ENCODE assay signal across 29 mouse cellular contexts in genomic region chr11:77909376-77909775, GRCm38 (mm10). TPM values are rescaled to one million over a fixed set of nuclear protein-coding genes. Genes with fewer than 3 reads are reported as not detected.
DNase-seq lines count a peak whose midpoint lies in the region; ATAC-seq and TF ChIP-seq lines count a peak whose summit lies in the region.
"Had no signal": no experiment of that assay in that cellular context is flagged by ENCODE, and none has a peak within 500 bp of the region (broad histone marks: within the 10 kb centered on the region; RNA-seq: fewer than 3 reads in every experiment).

No protein-coding gene starts in this region.

- DNase-seq in hindbrain, postnatal 0 days (ENCODE audit: low spot score): peak; percentile 25
- DNase-seq in hindbrain, embryonic 11.5 days (ENCODE audit: low spot score): no peak
- peak; percentile 54 to 72 for DNase-seq in right cerebral cortex, postnatal 10 days (ENCODE audit: low spot score in 2 of 2)
- no peak for DNase-seq in right cerebral cortex, postnatal 36 days (ENCODE audit: low spot score in 2 of 2)
- DNase-seq in spleen, postnatal 4 days (ENCODE audit: low spot score in 2 of 2): no peak
- no peak for DNase-seq in frontal cortex, postnatal 25 days (ENCODE audit: low spot score in 2 of 2)
- DNase-seq: adrenal gland, adult 2 months; cerebellum, adult 9-11 months; gastrocnemius, postnatal 36 days; heart, adult 2 months; heart, postnatal 14 days; kidney, adult 9 months; kidney, postnatal 14 days; lung, postnatal 4 days; right cerebral cortex, postnatal 25 days; thymus, postnatal 36 days had no signal

- WGBS in hindbrain, postnatal 0 days: 26% methylated on average over 5 of the region's 5 CpGs
- 48% methylated on average over 5 of the region's 5 CpGs for WGBS in hindbrain, embryonic 11.5 days
- WGBS in forebrain, embryonic 16.5 days: 30% methylated on average over 5 of the region's 5 CpGs
- 37% methylated on average over 5 of the region's 5 CpGs for WGBS in neural tube, embryonic 15.5 days

- no peaks in the 10 kb centered on the region for H3K36me3 ChIP-seq in hindbrain, postnatal 0 days (ENCODE audit: insufficient read depth, low read length)
- no peaks in the 10 kb centered on the region for H3K36me3 ChIP-seq in hindbrain, embryonic 11.5 days (ENCODE audit: control insufficient read depth, insufficient read depth, low read length)
- no peaks in the 10 kb centered on the region for H3K36me3 ChIP-seq in forebrain, embryonic 16.5 days (ENCODE audit: control insufficient read depth, insufficient read depth)
- no peaks in the 10 kb centered on the region for H3K36me3 ChIP-seq in neural tube, embryonic 15.5 days
- H3K36me3 ChIP-seq: embryonic facial prominence, embryonic 15.5 days; heart, embryonic 13.5 days; hindbrain, embryonic 15.5 days; stomach, embryonic 15.5 days had no signal

- H3K27me3 ChIP-seq in hindbrain, postnatal 0 days (ENCODE audit: insufficient read depth, low read length): 0 out of 2 replicates have a peak, but pooled peaks cover 7% of the 10 kb centered on the region
- peaks cover 17% of the 10 kb centered on the region; the same call in 1 of the 2 replicates for H3K27me3 ChIP-seq in hindbrain, embryonic 11.5 days (ENCODE audit: control insufficient read depth, insufficient read depth, low read length)
- no peaks in the 10 kb centered on the region for H3K27me3 ChIP-seq in forebrain, embryonic 16.5 days (replicated peaks; ENCODE audit: control insufficient read depth, insufficient read depth, low read length)
- H3K27me3 ChIP-seq in neural tube, embryonic 15.5 days (replicated peaks): peaks cover 13% of the 10 kb centered on the region; the same call in 1 of the 2 replicates

- no peak overlapping the region for H3K27ac ChIP-seq in hindbrain, postnatal 0 days
- H3K27ac ChIP-seq in hindbrain, embryonic 11.5 days (ENCODE audit: low read depth, low read length): no peak overlapping the region
- H3K27ac ChIP-seq in forebrain, embryonic 16.5 days (ENCODE audit: low read length): peak overlapping the region; percentile 49; the same call in 1 of the 2 replicates
- H3K27ac ChIP-seq in neural tube, embryonic 15.5 days (replicated peaks): 0 out of 2 replicates have a peak overlapping the region, but pooled peaks have one; percentile 19
- H3K27ac ChIP-seq: embryonic facial prominence, embryonic 15.5 days; heart, adult 2 months; heart, embryonic 13.5 days; hindbrain, embryonic 15.5 days; stomach, embryonic 15.5 days had no signal

- no peak for TF ChIP-seq CTCF in hindbrain, postnatal 0 days (IDR thresholded peaks at IDR 0.05; ENCODE audit: low read depth)

- H3K4me1 ChIP-seq in hindbrain, postnatal 0 days (ENCODE audit: insufficient read depth, low read length): no peaks in the 10 kb centered on the region; the same call in 1 of the 2 replicates
- H3K4me1 ChIP-seq in hindbrain, embryonic 11.5 days (replicated peaks; ENCODE audit: control insufficient read depth, insufficient read depth, low read length): peaks cover 14% of the 10 kb centered on the region
- H3K4me1 ChIP-seq in forebrain, embryonic 16.5 days (replicated peaks; ENCODE audit: control insufficient read depth, insufficient read depth, low read length): peaks cover 24% of the 10 kb centered on the region
- H3K4me1 ChIP-seq in neural tube, embryonic 15.5 days: peaks cover 31% of the 10 kb centered on the region

- no peaks in the 10 kb centered on the region for H3K9me3 ChIP-seq in hindbrain, postnatal 0 days (ENCODE audit: low read length)
- no peaks in the 10 kb centered on the region for H3K9me3 ChIP-seq in hindbrain, embryonic 11.5 days (ENCODE audit: control insufficient read depth, low read length)
- no peaks in the 10 kb centered on the region for H3K9me3 ChIP-seq in forebrain, embryonic 16.5 days (ENCODE audit: control insufficient read depth, low read length)
- H3K9me3 ChIP-seq in neural tube, embryonic 15.5 days (replicated peaks): no peaks in the 10 kb centered on the region
- H3K9me3 ChIP-seq: embryonic facial prominence, embryonic 15.5 days; heart, embryonic 13.5 days; hindbrain, embryonic 15.5 days; stomach, embryonic 15.5 days had no signal

- H3K9ac ChIP-seq in hindbrain, postnatal 0 days (replicated peaks; ENCODE audit: low read length): no peak overlapping the region
- no peak overlapping the region for H3K9ac ChIP-seq in hindbrain, embryonic 11.5 days (ENCODE audit: low read depth, low read length)
- peak overlapping the region; percentile 23; the same call in 1 of the 2 replicates for H3K9ac ChIP-seq in forebrain, embryonic 16.5 days (replicated peaks; ENCODE audit: low read depth, low read length)
- no peak overlapping the region for H3K9ac ChIP-seq in neural tube, embryonic 15.5 days (replicated peaks)
- H3K9ac ChIP-seq: embryonic facial prominence, embryonic 15.5 days; heart, embryonic 13.5 days; hindbrain, embryonic 15.5 days; stomach, embryonic 15.5 days had no signal

- no peak overlapping the region for H3K4me3 ChIP-seq in hindbrain, postnatal 0 days (ENCODE audit: low read length)
- H3K4me3 ChIP-seq in hindbrain, embryonic 11.5 days (ENCODE audit: low read depth, low read length): no peak overlapping the region
- H3K4me3 ChIP-seq in forebrain, embryonic 16.5 days (replicated peaks; ENCODE audit: low read length): no peak overlapping the region
- no peak overlapping the region for H3K4me3 ChIP-seq in neural tube, embryonic 15.5 days (replicated peaks)
- H3K4me3 ChIP-seq: embryonic facial prominence, embryonic 15.5 days; heart, adult 2 months; heart, embryonic 13.5 days; hindbrain, embryonic 15.5 days; myocyte; stomach, embryonic 15.5 days had no signal

- no peak for ATAC-seq in hindbrain, postnatal 0 days
- ATAC-seq in hindbrain, embryonic 11.5 days (ENCODE audit: low FRiP score): no peak
- no peak for ATAC-seq in forebrain, embryonic 16.5 days
- no peak; the same call in 1 of the 2 replicates for ATAC-seq in neural tube, embryonic 15.5 days (ENCODE audit: low FRiP score)
- ATAC-seq: intestine, embryonic 16.5 days; Patski had no signal

- H3K4me2 ChIP-seq in hindbrain, postnatal 0 days (ENCODE audit: low read depth, low read length): no peak overlapping the region
- no peak overlapping the region for H3K4me2 ChIP-seq in hindbrain, embryonic 11.5 days (replicated peaks; ENCODE audit: low read depth, low read length)
- H3K4me2 ChIP-seq in forebrain, embryonic 16.5 days (ENCODE audit: low read length): no peak overlapping the region
- no peak overlapping the region for H3K4me2 ChIP-seq in neural tube, embryonic 15.5 days
- H3K4me2 ChIP-seq: embryonic facial prominence, embryonic 15.5 days; heart, embryonic 13.5 days; hindbrain, embryonic 15.5 days; stomach, embryonic 15.5 days had no signal

RNA-seq across cellular contexts. Expression of gene Pipox, which starts 15.5 kb away (rescaled TPM):
- 2.8 and 6.8 TPM in 2 replicates for total RNA-seq in hindbrain, postnatal 0 days (2014; rRNA removed)
- 4.4 and 4.6 TPM in 2 replicates for polyA plus RNA-seq in hindbrain, postnatal 0 days (2015; fragmentation: Nextera tagmentation; extraction: Ambion mirVana)
- 7.6 and 8.6 TPM in 2 replicates for polyA plus RNA-seq in hindbrain, embryonic 11.5 days (2014; fragmentation: Nextera tagmentation; extraction: Ambion mirVana)
- 8.6 and 12.6 TPM in 2 replicates for polyA plus RNA-seq in forebrain, embryonic 16.5 days (2015; fragmentation: Nextera tagmentation; extraction: Ambion mirVana)
- 5.4 and 5.5 TPM in 2 replicates for polyA plus RNA-seq in neural tube, embryonic 15.5 days (2015; fragmentation: Nextera tagmentation; extraction: Ambion mirVana)
- total RNA-seq: common myeloid progenitor, adult 5-6 weeks; gastrocnemius, postnatal 36 days; megakaryocyte-erythroid progenitor cell, adult 5-6 weeks; neutrophil, adult 5-6 weeks had no signal
- polyA plus RNA-seq: myocyte had no signal

RNA-seq across cellular contexts. Expression of gene Sez6, which starts 21.2 kb away (rescaled TPM):
- 175 and 177 TPM in 2 replicates for total RNA-seq in hindbrain, postnatal 0 days (2014; rRNA removed)
- 113 and 127 TPM in 2 replicates for polyA plus RNA-seq in hindbrain, postnatal 0 days (2015; fragmentation: Nextera tagmentation; extraction: Ambion mirVana)
- polyA plus RNA-seq in hindbrain, embryonic 11.5 days (2014; fragmentation: Nextera tagmentation; extraction: Ambion mirVana): 13.3 TPM in 2 replicates
- 257 and 284 TPM in 2 replicates for polyA plus RNA-seq in forebrain, embryonic 16.5 days (2015; fragmentation: Nextera tagmentation; extraction: Ambion mirVana)
- polyA plus RNA-seq in neural tube, embryonic 15.5 days (2015; fragmentation: Nextera tagmentation; extraction: Ambion mirVana): 101 and 123 TPM in 2 replicates
- total RNA-seq: common myeloid progenitor, adult 5-6 weeks; liver, adult 2 months; megakaryocyte-erythroid progenitor cell, adult 5-6 weeks; neutrophil, adult 5-6 weeks had no signal
- polyA plus RNA-seq: liver, adult 2 months; myocyte; Patski had no signal

Comparison
In these comparisons a context has a peak if more than half of its experiments do, and no peak if none do; other contexts are left out.
1. DNase-seq: peak in hindbrain, postnatal 0 days (single experiment) and right cerebral cortex, postnatal 10 days (2 of 2); none in hindbrain, embryonic 11.5 days (single experiment), right cerebral cortex, postnatal 36 days (0 of 2), spleen, postnatal 4 days (0 of 2) and frontal cortex, postnatal 25 days (0 of 2).
2. H3K27ac ChIP-seq: peak in forebrain, embryonic 16.5 days (single experiment) and neural tube, embryonic 15.5 days (single experiment); none in hindbrain, postnatal 0 days (single experiment) and hindbrain, embryonic 11.5 days (single experiment).